Mouse (Mus musculus) erythroblast, embryonic 14.5 days (primary cell): Measurements from ENCODE around the gene Cblc.

Experiments used
- GATA1 ChIP-seq: IDR thresholded peaks from 2 replicates; pipeline ENCODE4 v1.6.1; 2012; ENCODE audit warnings: low read length, inconsistent platforms, mixed read lengths
- TAL1 ChIP-seq: IDR thresholded peaks from 3 replicates; pipeline ENCODE4 v1.6.1; 2012; ENCODE audit warnings: low read length, inconsistent platforms, mixed read lengths

GRCm38 (mm10) chr7:19792701-19793630 lies 3.6 kb downstream of the Cblc start:
- TF ChIP-seq TAL1 (no peak), GATA1 (no peak)
